Mouse (Mus musculus) kidney, embryonic 15.5 days (tissue): ENCODE data around the gene Mamdc2. TPM values are rescaled to one million over a fixed set of nuclear protein-coding genes. Genes with fewer than 3 reads are reported as not detected.

ENCODE experiments used
- ATAC-seq: fragments of 200-750 bp; cut with Nextera tagmentation; replicated peaks from 2 replicates; pipeline ENCODE4 v1.8.0; 2017; ENCODE audit warnings: moderate TSS enrichment; ENCODE audit not compliant: low FRiP score
- H3K27ac ChIP-seq: fragments of 300-500 bp; sonication (generic); 2 replicates; pipeline ENCODE4 v1.5.1; 2015; ENCODE audit warnings: mild to moderate bottlenecking, inconsistent platforms
- H3K27me3 ChIP-seq: fragments of 300-500 bp; sonication (generic); 2 replicates; pipeline ENCODE4 v1.6.1; 2015; ENCODE audit warnings: inconsistent platforms
- H3K36me3 ChIP-seq: fragments of 300-500 bp; sonication (generic); 2 replicates; pipeline ENCODE4 v1.6.1; 2015; ENCODE audit warnings: inconsistent platforms
- H3K4me1 ChIP-seq: fragments of 300-500 bp; sonication (generic); 2 replicates; pipeline ENCODE4 v1.6.1; 2015; ENCODE audit warnings: inconsistent platforms
- H3K4me2 ChIP-seq: fragments of 300-500 bp; sonication (generic); 2 replicates; pipeline ENCODE4 v1.6.1; 2015; ENCODE audit warnings: moderate library complexity, mild to moderate bottlenecking, inconsistent platforms
- H3K4me3 ChIP-seq: fragments of 300-500 bp; sonication (generic); replicated peaks from 2 replicates; pipeline ENCODE4 v1.5.1; 2015; ENCODE audit warnings: mild to moderate bottlenecking, inconsistent platforms
- H3K9ac ChIP-seq: fragments of 300-500 bp; sonication (generic); 2 replicates; pipeline ENCODE4 v1.6.1; 2015; ENCODE audit warnings: mild to moderate bottlenecking, inconsistent platforms
- H3K9me3 ChIP-seq: fragments of 300-500 bp; sonication (generic); replicated peaks from 2 replicates; pipeline ENCODE4 v1.6.1; 2016; ENCODE audit warnings: inconsistent platforms
- WGBS: fragments of 180-500 bp; shearing (Covaris S2); methylation state at CpG from one replicate; pipeline ENCODE4 v1.1.7; 2015; ENCODE audit warnings: mixed read lengths; 5-methylcytosine and 5-hydroxymethylcytosine counted together
- polyA plus RNA-seq: library from polyadenylated mRNA; unstranded; fragments of >200 nt; fragmentation: Nextera tagmentation; extraction: Ambion mirVana; gene quantifications from 2 replicates; pipeline ENCODE4 v1.2.1, GENCODE M21; 2015

The Mamdc2 gene
- polyA plus RNA-seq, 1 experiment from 2014 or later, result 0.93 TPM

DNA sequence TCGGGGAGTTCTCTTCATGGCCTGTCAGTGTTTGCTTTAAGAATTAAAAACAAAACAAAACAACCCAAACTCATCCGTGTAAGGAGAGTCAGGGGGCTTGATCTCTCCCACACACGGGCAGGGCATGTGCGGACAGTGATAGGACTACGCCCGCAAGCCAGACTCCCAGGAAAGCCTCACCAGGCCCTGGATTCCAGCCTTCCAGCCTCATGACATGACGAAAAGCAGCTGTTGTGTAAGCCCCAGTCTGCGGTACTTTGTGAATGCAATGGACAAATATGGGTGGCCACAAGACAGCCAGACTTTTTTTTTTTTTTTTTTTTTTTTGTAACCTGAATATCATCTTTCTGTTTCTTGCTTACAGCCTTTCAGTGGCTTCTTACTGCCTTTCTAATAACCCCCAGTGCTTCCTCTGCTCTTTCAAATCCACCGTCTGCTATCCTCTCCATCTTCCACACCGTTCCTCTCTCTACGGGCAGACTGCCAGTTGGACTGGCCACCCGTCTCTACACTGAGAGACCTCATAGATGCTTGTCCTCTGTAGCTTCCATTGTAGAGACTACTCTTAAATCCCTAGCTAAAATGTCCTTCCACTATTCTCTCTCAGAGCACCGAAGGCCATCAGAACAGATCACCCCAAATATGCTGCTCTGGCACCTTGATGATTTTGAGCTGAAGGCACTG, 96.3 kb downstream of the Mamdc2 start:
- WGBS, result 49% methylated on average over 13 of the region's 13 CpGs
- Histone ChIP-seq H3K4me3 (no peak overlapping the region), H3K36me3 (no peaks in the 10 kb centered on the region), H3K4me1 (peaks cover 29% of the 10 kb centered on the region), H3K27me3 (no peaks in the 10 kb centered on the region), H3K9ac (no peak overlapping the region), H3K27ac (peak overlapping the region; percentile 70; the same call in 1 of the 2 replicates), H3K9me3 (no peaks in the 10 kb centered on the region), H3K4me2 (0 out of 2 replicates have a peak overlapping the region, but pooled peaks have one; percentile 14)
- ATAC-seq, result peak; percentile 84

DNA sequence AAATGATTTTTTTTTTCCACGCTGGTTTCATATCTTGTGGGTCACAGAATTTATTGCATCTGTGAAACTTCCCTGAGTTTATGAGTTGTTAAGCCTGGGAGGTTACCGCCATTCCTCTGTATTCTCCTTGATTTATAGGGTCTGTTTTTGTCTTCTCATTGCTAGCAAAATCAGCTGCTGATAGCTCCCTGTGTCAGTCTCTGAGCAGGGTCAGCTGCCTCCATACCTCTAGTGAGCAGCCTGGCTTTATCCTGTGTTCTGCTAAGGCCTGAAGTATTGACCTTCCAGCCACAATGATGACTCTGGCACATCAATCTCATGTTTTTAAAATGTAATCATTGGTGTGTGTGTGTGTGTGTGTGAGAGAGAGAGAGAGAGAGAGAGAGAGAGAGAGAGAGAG, 98.3 kb downstream of the Mamdc2 start:
- Histone ChIP-seq H3K4me1 (peaks cover 29% of the 10 kb centered on the region), H3K9ac (no peak overlapping the region), H3K27me3 (no peaks in the 10 kb centered on the region), H3K4me2 (no peak overlapping the region), H3K27ac (0 out of 2 replicates have a peak overlapping the region, but pooled peaks have one; percentile 60), H3K36me3 (no peaks in the 10 kb centered on the region), H3K4me3 (no peak overlapping the region), H3K9me3 (no peaks in the 10 kb centered on the region)
- WGBS, result 25% methylated on average over 2 of the region's 2 CpGs
- ATAC-seq, result no peak

DNA sequence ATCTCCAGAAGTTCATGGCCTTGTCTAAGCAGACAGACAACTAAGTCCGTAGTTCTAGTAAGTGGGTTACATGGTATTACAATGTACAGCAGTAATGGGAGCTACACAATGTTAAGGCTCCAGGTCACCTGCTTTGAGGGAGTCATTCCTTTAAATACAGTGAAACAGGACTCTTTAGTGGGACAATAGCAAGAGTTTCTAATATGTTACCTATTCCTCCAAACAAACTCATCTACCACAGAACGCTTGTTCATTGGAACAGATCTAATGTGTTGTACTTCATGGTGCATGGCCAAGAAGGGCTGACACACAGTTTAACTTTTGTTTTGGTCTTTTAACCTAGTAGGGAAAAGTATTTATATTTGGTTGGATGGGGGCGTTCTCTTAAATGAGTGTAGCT, 105.5 kb downstream of the Mamdc2 start:
- peak; percentile 69 for ATAC-seq

DNA sequence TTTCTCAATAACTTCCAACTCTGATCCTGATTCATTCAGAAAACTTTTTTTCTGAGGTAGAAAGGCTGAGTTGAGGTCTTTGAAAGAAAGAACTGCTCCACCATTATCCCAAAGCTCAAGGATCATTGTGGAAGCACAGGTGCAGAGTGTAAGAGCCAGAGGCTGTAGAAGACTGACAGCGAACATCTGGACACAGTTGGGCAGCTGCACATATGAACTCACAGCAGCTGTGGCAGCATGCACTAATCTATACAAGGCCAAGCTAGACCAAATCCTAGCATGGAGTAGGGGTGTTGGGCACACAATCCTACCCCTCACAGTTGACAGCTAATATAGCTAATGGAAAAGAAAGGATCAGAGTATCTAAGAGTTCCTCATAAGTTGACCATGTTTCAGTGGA, 115.4 kb downstream of the Mamdc2 start:
- Histone ChIP-seq H3K36me3 (no peaks in the 10 kb centered on the region), H3K9ac (no peak overlapping the region), H3K4me3 (no peak overlapping the region), H3K4me1 (no peaks in the 10 kb centered on the region), H3K27me3 (no peaks in the 10 kb centered on the region), H3K9me3 (no peaks in the 10 kb centered on the region), H3K27ac (no peak overlapping the region), H3K4me2 (no peak overlapping the region)
- no peak for ATAC-seq
- WGBS, result 89% methylated on average over 1 of the region's 1 CpGs

More for the DNA sequence above, 105.5 kb downstream of the Mamdc2 start:
- 71% methylated on average over 3 of the region's 3 CpGs for WGBS
- no peaks in the 10 kb centered on the region for H3K36me3 ChIP-seq
- no peaks in the 10 kb centered on the region for H3K9me3 ChIP-seq
- no peaks in the 10 kb centered on the region for H3K27me3 ChIP-seq
- no peak overlapping the region for H3K4me2 ChIP-seq
- H3K9ac ChIP-seq, result no peak overlapping the region
- H3K4me1 ChIP-seq, result no peaks in the 10 kb centered on the region
- H3K4me3 ChIP-seq, result no peak overlapping the region
- H3K27ac ChIP-seq, result no peak overlapping the region

DNA sequence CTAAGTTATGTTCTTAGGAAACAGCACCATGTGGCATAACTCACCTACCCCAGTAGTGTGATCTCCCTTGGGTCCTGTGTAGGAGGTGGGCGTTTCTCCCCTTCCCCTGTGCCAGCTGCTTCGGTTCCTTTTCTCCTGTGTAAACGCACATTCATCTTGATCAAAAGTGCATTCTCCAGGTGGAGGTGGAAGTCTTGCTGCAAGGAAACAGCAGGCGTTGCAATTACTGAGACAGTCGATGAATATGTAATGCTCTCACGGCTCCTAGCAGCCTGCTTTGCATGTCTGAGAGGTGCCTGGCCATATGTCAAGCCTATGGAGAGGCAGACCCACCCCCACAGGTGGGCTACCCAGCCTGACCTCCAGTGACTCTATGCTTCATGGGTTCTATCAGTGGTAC, 117.4 kb downstream of the Mamdc2 start:
- 40% methylated on average over 6 of the region's 6 CpGs for WGBS
- Histone ChIP-seq H3K27me3 (no peaks in the 10 kb centered on the region), H3K27ac (no peak overlapping the region), H3K36me3 (no peaks in the 10 kb centered on the region), H3K9me3 (no peaks in the 10 kb centered on the region), H3K9ac (no peak overlapping the region), H3K4me3 (no peak overlapping the region), H3K4me1 (no peaks in the 10 kb centered on the region), H3K4me2 (no peak overlapping the region)
- ATAC-seq, result no peak

DNA sequence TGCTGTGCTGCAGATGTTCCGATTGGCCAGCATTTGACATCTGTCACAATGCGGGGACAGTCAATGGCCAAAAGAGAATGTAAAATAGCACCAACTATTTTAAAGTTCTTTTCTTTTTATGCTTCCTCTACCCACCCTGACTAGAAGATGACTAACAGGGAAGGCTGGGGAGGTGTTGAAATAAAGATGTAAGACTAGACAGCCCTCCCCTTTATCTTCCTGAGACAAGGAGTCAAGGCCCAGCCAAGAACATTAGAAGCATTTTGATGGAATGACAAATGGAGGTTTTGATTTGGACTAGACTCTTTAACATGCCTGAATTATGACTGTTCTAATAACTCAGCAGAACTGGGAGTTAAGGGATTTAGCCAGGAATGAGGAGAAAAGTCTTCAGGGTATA, 118.9 kb downstream of the Mamdc2 start:
- Histone ChIP-seq H3K4me1 (no peaks in the 10 kb centered on the region), H3K27me3 (no peaks in the 10 kb centered on the region), H3K36me3 (no peaks in the 10 kb centered on the region), H3K4me3 (no peak overlapping the region), H3K4me2 (no peak overlapping the region), H3K9me3 (no peaks in the 10 kb centered on the region), H3K9ac (no peak overlapping the region), H3K27ac (no peak overlapping the region)
- 94% methylated on average over 2 of the region's 2 CpGs for WGBS
- no peak for ATAC-seq

DNA sequence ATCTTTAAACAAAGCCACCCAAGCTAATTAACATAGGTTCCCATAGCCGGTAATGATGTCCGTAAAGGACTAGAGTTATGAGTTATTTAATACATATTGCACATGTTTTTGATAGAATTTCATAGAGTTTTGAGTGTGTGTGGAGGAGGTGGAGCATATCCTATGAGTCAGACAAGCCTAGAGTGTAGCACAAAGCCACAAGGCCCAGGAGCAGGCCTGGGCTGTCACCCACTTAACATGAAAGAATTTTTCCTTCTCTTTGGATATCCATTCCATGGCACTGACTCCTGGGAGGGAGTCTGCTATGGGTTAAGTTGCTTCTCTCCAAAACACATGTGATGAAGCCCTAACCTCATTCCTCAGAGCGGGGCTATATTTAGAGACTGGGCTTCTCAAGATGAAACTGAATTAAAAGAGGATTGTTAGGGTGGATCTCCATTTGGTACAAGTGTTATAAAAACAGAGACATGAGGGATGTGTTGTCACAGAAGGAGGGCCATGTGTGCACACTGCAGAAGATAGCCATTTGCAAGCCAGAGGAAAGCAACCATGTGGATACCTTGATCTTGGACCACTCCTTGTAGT, 121.1 kb downstream of the Mamdc2 start:
- Histone ChIP-seq H3K27ac (no peak overlapping the region), H3K4me1 (no peaks in the 10 kb centered on the region), H3K9ac (no peak overlapping the region), H3K4me3 (no peak overlapping the region), H3K4me2 (no peak overlapping the region), H3K36me3 (no peaks in the 10 kb centered on the region), H3K27me3 (no peaks in the 10 kb centered on the region), H3K9me3 (no peaks in the 10 kb centered on the region)
- ATAC-seq, result no peak
- WGBS, result 93% methylated on average over 3 of the region's 3 CpGs

DNA sequence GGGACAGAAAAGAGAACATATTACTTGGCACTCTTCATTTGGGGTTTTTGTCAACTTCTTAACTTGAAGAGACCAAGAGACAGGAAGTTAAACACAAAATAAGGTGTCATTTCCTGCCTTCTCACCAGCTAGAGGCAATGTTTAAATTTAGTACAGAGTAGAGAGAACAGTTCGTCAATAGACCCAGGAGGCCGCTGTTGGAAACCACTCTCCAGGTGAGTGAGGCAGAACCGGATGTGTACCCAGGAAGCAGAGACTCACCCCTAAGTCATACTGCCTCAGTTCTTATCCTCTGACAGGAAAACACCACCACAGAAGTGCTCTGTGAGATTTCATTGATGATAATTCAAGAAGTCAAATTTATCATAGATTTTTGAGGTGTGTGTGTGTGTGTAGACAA, 125.1 kb downstream of the Mamdc2 start:
- ATAC-seq, result no peak
- 80% methylated on average over 3 of the region's 3 CpGs for WGBS

DNA sequence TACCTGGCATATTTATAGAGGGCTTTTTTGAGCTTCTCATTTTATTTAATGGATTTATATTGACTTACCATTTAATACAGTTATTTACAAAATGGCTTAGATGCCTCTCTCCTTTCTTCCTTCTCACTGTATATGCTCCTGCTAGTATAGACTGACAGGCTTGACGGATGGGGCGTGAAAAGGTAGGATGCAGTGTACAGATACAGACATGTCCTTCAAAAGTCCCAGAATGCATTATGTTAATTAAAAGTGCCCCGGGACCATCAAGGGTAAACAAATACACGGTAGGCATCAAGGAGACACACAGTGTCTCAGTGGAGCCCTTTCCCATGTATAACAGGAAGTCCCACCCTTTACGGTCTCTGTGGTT, 130.3 kb downstream of the Mamdc2 start:
- Histone ChIP-seq H3K36me3 (no peaks in the 10 kb centered on the region), H3K27ac (no peak overlapping the region), H3K4me1 (no peaks in the 10 kb centered on the region), H3K9me3 (no peaks in the 10 kb centered on the region), H3K4me3 (no peak overlapping the region), H3K4me2 (no peak overlapping the region), H3K27me3 (no peaks in the 10 kb centered on the region), H3K9ac (no peak overlapping the region)
- WGBS, result 84% methylated on average over 5 of the region's 5 CpGs
- no peak for ATAC-seq

More for the DNA sequence above, 125.1 kb downstream of the Mamdc2 start:
- no peaks in the 10 kb centered on the region for H3K4me1 ChIP-seq
- H3K27me3 ChIP-seq, result no peaks in the 10 kb centered on the region
- no peak overlapping the region for H3K4me3 ChIP-seq
- no peak overlapping the region for H3K4me2 ChIP-seq
- no peak overlapping the region for H3K9ac ChIP-seq
- no peak overlapping the region for H3K27ac ChIP-seq
- H3K9me3 ChIP-seq, result no peaks in the 10 kb centered on the region
- no peaks in the 10 kb centered on the region for H3K36me3 ChIP-seq

DNA sequence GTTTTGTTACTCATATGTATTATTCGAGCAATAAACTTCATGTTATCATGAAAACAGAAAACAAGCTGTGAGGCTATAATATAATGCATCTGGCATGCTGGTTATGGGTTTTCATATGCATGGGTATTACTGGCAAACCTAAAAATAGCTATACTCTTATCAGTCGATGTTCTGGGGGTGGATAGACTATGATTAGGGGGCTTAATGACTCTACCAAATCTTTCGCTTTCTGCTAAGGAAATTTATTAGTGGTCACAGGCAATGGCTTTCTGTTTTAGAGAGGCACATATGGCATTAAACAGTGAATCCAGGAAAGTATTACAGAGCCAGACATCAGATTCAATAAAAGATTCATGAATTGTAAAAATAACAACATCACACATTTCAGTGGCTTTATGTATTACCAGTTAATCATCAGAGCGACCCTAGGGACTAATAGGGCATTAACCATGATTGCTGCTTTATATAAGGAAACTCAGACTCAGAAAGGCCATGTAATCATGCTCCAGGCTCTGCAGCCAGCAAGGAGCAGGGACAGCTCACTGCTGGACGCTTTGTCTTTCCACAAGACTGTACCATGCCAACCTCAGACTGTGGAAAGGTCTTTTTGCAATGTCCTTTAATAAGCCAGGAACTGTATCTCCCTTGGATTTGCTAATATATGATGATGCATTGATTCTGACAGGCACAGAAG, 130.8 kb downstream of the Mamdc2 start:
- WGBS, result 69% methylated on average over 5 of the region's 5 CpGs
- H3K36me3 ChIP-seq, result no peaks in the 10 kb centered on the region
- no peaks in the 10 kb centered on the region for H3K9me3 ChIP-seq
- no peak overlapping the region for H3K4me2 ChIP-seq
- no peaks in the 10 kb centered on the region for H3K27me3 ChIP-seq
- no peak overlapping the region for H3K9ac ChIP-seq
- H3K4me3 ChIP-seq, result no peak overlapping the region
- no peak overlapping the region for H3K27ac ChIP-seq
- no peak for ATAC-seq
- H3K4me1 ChIP-seq, result no peaks in the 10 kb centered on the region

DNA sequence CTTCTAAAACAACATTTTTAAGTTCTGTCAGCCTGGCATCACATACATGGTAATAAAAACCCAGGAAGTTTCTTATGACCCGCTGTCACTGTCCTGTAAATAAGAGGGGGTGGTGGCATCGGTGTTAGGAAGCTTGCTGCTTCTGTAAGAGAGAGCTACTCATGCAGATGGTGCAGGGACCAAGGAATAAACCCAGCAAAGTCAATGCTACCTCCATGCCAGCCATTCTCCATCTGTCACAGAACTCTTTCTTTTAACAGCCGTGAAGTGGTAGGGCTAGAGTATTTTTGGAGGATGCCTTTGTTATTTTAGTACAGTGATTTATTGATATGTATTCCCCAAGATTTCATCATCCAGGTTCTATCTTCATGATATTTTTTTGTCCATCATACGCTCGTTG, 131.4 kb downstream of the Mamdc2 start:
- Histone ChIP-seq H3K4me3 (no peak overlapping the region), H3K4me2 (no peak overlapping the region), H3K27me3 (0 out of 2 replicates have a peak, but pooled peaks cover 1% of the 10 kb centered on the region), H3K9ac (no peak overlapping the region), H3K27ac (no peak overlapping the region), H3K4me1 (no peaks in the 10 kb centered on the region), H3K36me3 (no peaks in the 10 kb centered on the region), H3K9me3 (no peaks in the 10 kb centered on the region)
- WGBS, result 78% methylated on average over 5 of the region's 5 CpGs
- no peak for ATAC-seq

DNA sequence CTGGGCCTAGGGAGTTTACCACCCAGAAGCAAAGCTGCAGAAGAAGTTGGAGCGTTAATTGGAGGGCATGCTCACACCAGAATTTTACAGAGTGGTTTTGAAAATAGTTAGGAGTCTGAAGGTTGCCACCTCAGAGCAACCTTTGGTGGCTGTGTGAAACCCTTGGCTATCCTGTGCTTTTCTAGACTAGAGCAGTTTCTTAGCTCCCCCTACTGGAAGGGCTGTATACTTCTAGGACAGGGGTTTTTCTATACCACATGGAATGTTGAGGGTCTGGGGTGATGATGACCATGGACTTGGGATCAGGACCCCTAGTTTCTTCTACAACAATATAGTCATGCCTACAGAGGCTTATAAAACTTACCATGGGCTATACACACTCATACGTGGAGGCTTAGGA, 138.3 kb downstream of the Mamdc2 start:
- 88% methylated on average over 2 of the region's 2 CpGs for WGBS
- no peak for ATAC-seq
- H3K4me1 ChIP-seq, result no peaks in the 10 kb centered on the region
- no peak overlapping the region for H3K9ac ChIP-seq
- H3K9me3 ChIP-seq, result no peaks in the 10 kb centered on the region
- no peak overlapping the region for H3K27ac ChIP-seq
- no peak overlapping the region for H3K4me2 ChIP-seq
- no peaks in the 10 kb centered on the region for H3K36me3 ChIP-seq
- no peak overlapping the region for H3K4me3 ChIP-seq
- H3K27me3 ChIP-seq, result 0 out of 2 replicates have a peak, but pooled peaks cover 2% of the 10 kb centered on the region
